14 mouse cellular contexts compared by ENCODE assay signal in genomic region chr4:141411430-141411992, GRCm38 (mm10). TPM values are rescaled to one million over a fixed set of nuclear protein-coding genes. Genes with fewer than 3 reads are reported as not detected.
DNase-seq lines count a peak whose midpoint lies in the region; ATAC-seq lines count a peak whose summit lies in the region.
"Had no signal": no experiment of that assay in that cellular context is flagged by ENCODE, and none has a peak within 500 bp of the region (broad histone marks: within the 10 kb centered on the region; RNA-seq: fewer than 3 reads in every experiment).

No protein-coding gene starts in this region.

- DNase-seq in kidney, adult 11 months = no peak
- DNase-seq in midbrain, embryonic 11.5 days (ENCODE audit: low spot score, missing footprints) = peak; percentile 71
- peak; percentile 80 for DNase-seq in ZHBTc4 (ENCODE audit: low read depth, low spot score)
- peak; percentile 35 for DNase-seq in induced T-regulatory cell, adult 2 months (ENCODE audit: low read depth)
- DNase-seq in neural tube, embryonic 10.5 days (ENCODE audit: extremely low spot score, low spot score) = no peak
- DNase-seq in urinary bladder, postnatal 10 days (ENCODE audit: low spot score) = no peak
- DNase-seq: adrenal gland, adult 2 months; cerebellum, adult 11 months had no signal

- no peaks in the 10 kb centered on the region for H3K27me3 ChIP-seq in kidney, embryonic 16.5 days (ENCODE audit: insufficient read depth, low read length)
- no peaks in the 10 kb centered on the region for H3K27me3 ChIP-seq in midbrain, embryonic 11.5 days (ENCODE audit: control insufficient read depth, insufficient read depth, low read length)
- H3K27me3 ChIP-seq in midbrain, embryonic 15.5 days (replicated peaks) = no peaks in the 10 kb centered on the region
- H3K27me3 ChIP-seq: intestine, embryonic 15.5 days had no signal

- WGBS in kidney, embryonic 16.5 days = 17% methylated on average over 22 of the region's 22 CpGs
- 20% methylated on average over 22 of the region's 22 CpGs for WGBS in midbrain, embryonic 11.5 days
- WGBS in midbrain, embryonic 15.5 days = 19% methylated on average over 22 of the region's 22 CpGs

- ATAC-seq in kidney, embryonic 16.5 days (ENCODE audit: low FRiP score, low TSS enrichment) = no peak
- ATAC-seq in midbrain, embryonic 11.5 days (ENCODE audit: low FRiP score) = no peak
- ATAC-seq in midbrain, embryonic 15.5 days (replicated peaks) = no peak
- ATAC-seq: intestine, embryonic 15.5 days had no signal

- H3K9me3 ChIP-seq in kidney, embryonic 16.5 days (ENCODE audit: low read length) = no peaks in the 10 kb centered on the region
- no peaks in the 10 kb centered on the region for H3K9me3 ChIP-seq in midbrain, embryonic 11.5 days (ENCODE audit: control insufficient read depth, low read length)
- no peaks in the 10 kb centered on the region for H3K9me3 ChIP-seq in midbrain, embryonic 15.5 days
- H3K9me3 ChIP-seq: intestine, embryonic 15.5 days had no signal

- H3K4me2 ChIP-seq in kidney, embryonic 16.5 days (replicated peaks; ENCODE audit: low read depth, low read length) = 0 out of 2 replicates have a peak overlapping the region, but pooled peaks have one; percentile 14
- no peak overlapping the region for H3K4me2 ChIP-seq in midbrain, embryonic 11.5 days
- no peak overlapping the region for H3K4me2 ChIP-seq in midbrain, embryonic 15.5 days
- H3K4me2 ChIP-seq: intestine, embryonic 15.5 days had no signal

- no peak overlapping the region for H3K27ac ChIP-seq in kidney, embryonic 16.5 days (ENCODE audit: low read length)
- no peak overlapping the region for H3K27ac ChIP-seq in midbrain, embryonic 11.5 days (ENCODE audit: low read depth, low read length)
- no peak overlapping the region for H3K27ac ChIP-seq in midbrain, embryonic 15.5 days
- H3K27ac ChIP-seq: intestine, embryonic 15.5 days; macrophage had no signal

- H3K4me3 ChIP-seq in kidney, embryonic 16.5 days (ENCODE audit: low read length) = no peak overlapping the region
- no peak overlapping the region for H3K4me3 ChIP-seq in midbrain, embryonic 11.5 days (ENCODE audit: low read depth, low read length)
- no peak overlapping the region for H3K4me3 ChIP-seq in midbrain, embryonic 15.5 days
- H3K4me3 ChIP-seq: intestine, embryonic 15.5 days had no signal

- no peak overlapping the region for H3K9ac ChIP-seq in kidney, embryonic 16.5 days (replicated peaks; ENCODE audit: low read length)
- no peak overlapping the region for H3K9ac ChIP-seq in midbrain, embryonic 11.5 days (ENCODE audit: low read length)
- no peak overlapping the region for H3K9ac ChIP-seq in midbrain, embryonic 15.5 days
- H3K9ac ChIP-seq: intestine, embryonic 15.5 days had no signal

- H3K36me3 ChIP-seq in kidney, embryonic 16.5 days (ENCODE audit: insufficient read depth, low read length) = no peaks in the 10 kb centered on the region
- no peaks in the 10 kb centered on the region for H3K36me3 ChIP-seq in midbrain, embryonic 11.5 days (ENCODE audit: control insufficient read depth, insufficient read depth, low read length)
- no peaks in the 10 kb centered on the region for H3K36me3 ChIP-seq in midbrain, embryonic 15.5 days (replicated peaks)
- H3K36me3 ChIP-seq: intestine, embryonic 15.5 days had no signal

- no peaks in the 10 kb centered on the region for H3K4me1 ChIP-seq in kidney, embryonic 16.5 days (ENCODE audit: insufficient read depth, low read length)
- no peaks in the 10 kb centered on the region for H3K4me1 ChIP-seq in midbrain, embryonic 11.5 days (ENCODE audit: control insufficient read depth, insufficient read depth, low read length)
- H3K4me1 ChIP-seq in midbrain, embryonic 15.5 days = no peaks in the 10 kb centered on the region

RNA-seq across cellular contexts. Expression of gene Clcnkb, which starts 4.3 kb away (rescaled TPM):
- polyA plus RNA-seq in kidney, embryonic 16.5 days (2015; fragmentation: Nextera tagmentation; extraction: Ambion mirVana) = 34.2 and 48.4 TPM in 2 replicates
- polyA plus RNA-seq in midbrain, embryonic 11.5 days (2014; fragmentation: Nextera tagmentation; extraction: Ambion mirVana) = not detected in 2 replicates
- polyA plus RNA-seq in midbrain, embryonic 15.5 days (2015; fragmentation: Nextera tagmentation; extraction: Ambion mirVana) = not detected in 2 replicates
- polyA plus RNA-seq: adrenal gland, adult 2 months; intestine, embryonic 15.5 days; macrophage; stomach, embryonic 14.5 days had no signal

RNA-seq across cellular contexts. Expression of gene Hspb7, which starts 9.1 kb away (rescaled TPM):
- 0.58 and 0.80 TPM in 2 replicates for polyA plus RNA-seq in kidney, embryonic 16.5 days (2015; fragmentation: Nextera tagmentation; extraction: Ambion mirVana)
- polyA plus RNA-seq in midbrain, embryonic 11.5 days (2014; fragmentation: Nextera tagmentation; extraction: Ambion mirVana) = not detected in 2 replicates
- 0.14 TPM in 1 of 2 replicates, not detected in the other for polyA plus RNA-seq in midbrain, embryonic 15.5 days (2015; fragmentation: Nextera tagmentation; extraction: Ambion mirVana)
- polyA plus RNA-seq: macrophage had no signal

RNA-seq across cellular contexts. Expression of gene Clcnka, which starts 13.0 kb away (rescaled TPM):
- polyA plus RNA-seq in kidney, embryonic 16.5 days (2015; fragmentation: Nextera tagmentation; extraction: Ambion mirVana) = 14.7 and 17.8 TPM in 2 replicates
- polyA plus RNA-seq in midbrain, embryonic 11.5 days (2014; fragmentation: Nextera tagmentation; extraction: Ambion mirVana) = not detected in 2 replicates
- 0.06 TPM in 1 of 2 replicates, not detected in the other for polyA plus RNA-seq in midbrain, embryonic 15.5 days (2015; fragmentation: Nextera tagmentation; extraction: Ambion mirVana)
- polyA plus RNA-seq: macrophage had no signal

RNA-seq across cellular contexts. Expression of gene Srarp, which starts 24.4 kb away (rescaled TPM):
- not detected in 2 replicates for polyA plus RNA-seq in kidney, embryonic 16.5 days (2015; fragmentation: Nextera tagmentation; extraction: Ambion mirVana)
- polyA plus RNA-seq in midbrain, embryonic 11.5 days (2014; fragmentation: Nextera tagmentation; extraction: Ambion mirVana) = not detected in 2 replicates
- 0.32 and 0.50 TPM in 2 replicates for polyA plus RNA-seq in midbrain, embryonic 15.5 days (2015; fragmentation: Nextera tagmentation; extraction: Ambion mirVana)
- polyA plus RNA-seq: heart, embryonic 16.5 days; intestine, embryonic 15.5 days; macrophage; stomach, embryonic 14.5 days had no signal

RNA-seq across cellular contexts. Expression of gene Zbtb17, which starts 32.9 kb away (rescaled TPM):
- 41.7 and 43.1 TPM in 2 replicates for polyA plus RNA-seq in kidney, embryonic 16.5 days (2015; fragmentation: Nextera tagmentation; extraction: Ambion mirVana)
- 37.4 and 40.6 TPM in 2 replicates for polyA plus RNA-seq in midbrain, embryonic 11.5 days (2014; fragmentation: Nextera tagmentation; extraction: Ambion mirVana)
- polyA plus RNA-seq in midbrain, embryonic 15.5 days (2015; fragmentation: Nextera tagmentation; extraction: Ambion mirVana) = 49.4 and 49.7 TPM in 2 replicates

Comparison
In these comparisons a context has a peak if more than half of its experiments do, and no peak if none do; other contexts are left out.
1. DNase-seq: peak in midbrain, embryonic 11.5 days (single experiment), ZHBTc4 (single experiment) and induced T-regulatory cell, adult 2 months (single experiment); none in kidney, adult 11 months (single experiment), neural tube, embryonic 10.5 days (single experiment) and urinary bladder, postnatal 10 days (single experiment).
2. RNA of gene Clcnkb, which starts 4.3 kb away (polyA plus RNA-seq): 34.2 to 48.4 TPM in kidney, embryonic 16.5 days; not detected in midbrain, embryonic 11.5 days and not detected in midbrain, embryonic 15.5 days; every median in the first group is over 10 times any median in the second.
3. RNA of gene Clcnka, which starts 13.0 kb away (polyA plus RNA-seq): 14.7 to 17.8 TPM in kidney, embryonic 16.5 days; 0.06 TPM in midbrain, embryonic 15.5 days and not detected in midbrain, embryonic 11.5 days; every median in the first group is over 10 times any median in the second.